Mouse (Mus musculus): ENCODE measurements around the gene Ebf1.

The Ebf1 gene

GRCm38 (mm10) chr11:44633001-44633693 lies 16.0 kb downstream of the Ebf1 start:
- TF ChIP-seq GATA4 (IDR thresholded peaks at IDR 0.05; ENCODE audit: insufficient replicate concordance, low read length), result no peak

- no peak for TF ChIP-seq GATA4 (IDR thresholded peaks at IDR 0.05; ENCODE audit: insufficient replicate concordance, low read length)
Measured at GRCm38 (mm10) chr11:44634552-44635193, 17.6 kb downstream of the Ebf1 start.

GRCm38 (mm10) chr11:44636241-44636640 lies 19.1 kb downstream of the Ebf1 start:
- no peak for TF ChIP-seq GATA4 (IDR thresholded peaks at IDR 0.05; ENCODE audit: insufficient replicate concordance, low read length)

GRCm38 (mm10) chr11:44638193-44638754 lies 21.2 kb downstream of the Ebf1 start:
- TF ChIP-seq GATA4 (IDR thresholded peaks at IDR 0.05; ENCODE audit: insufficient replicate concordance, low read length), result no peak

- no peak for TF ChIP-seq GATA4 (IDR thresholded peaks at IDR 0.05; ENCODE audit: insufficient replicate concordance, low read length)
Measured at GRCm38 (mm10) chr11:44641496-44641895, 24.4 kb downstream of the Ebf1 start.

GRCm38 (mm10) chr11:44654340-44655019 lies 37.4 kb downstream of the Ebf1 start:
- no peak for TF ChIP-seq GATA4 (IDR thresholded peaks at IDR 0.05; ENCODE audit: insufficient replicate concordance, low read length)

GRCm38 (mm10) chr11:44655468-44655867 lies 38.4 kb downstream of the Ebf1 start:
- TF ChIP-seq GATA4 (IDR thresholded peaks at IDR 0.05; ENCODE audit: insufficient replicate concordance, low read length), result no peak

GRCm38 (mm10) chr11:44656916-44657315 lies 39.8 kb downstream of the Ebf1 start:
- TF ChIP-seq GATA4 (IDR thresholded peaks at IDR 0.05; ENCODE audit: insufficient replicate concordance, low read length), result no peak

- no peak for TF ChIP-seq GATA4 (IDR thresholded peaks at IDR 0.05; ENCODE audit: insufficient replicate concordance, low read length)
Measured at GRCm38 (mm10) chr11:44657833-44658395, 40.8 kb downstream of the Ebf1 start.

GRCm38 (mm10) chr11:44661875-44662274 lies 44.8 kb downstream of the Ebf1 start:
- no peak for TF ChIP-seq GATA4 (IDR thresholded peaks at IDR 0.05; ENCODE audit: insufficient replicate concordance, low read length)

GRCm38 (mm10) chr11:44663609-44664141 lies 46.6 kb downstream of the Ebf1 start:
- TF ChIP-seq GATA4 (IDR thresholded peaks at IDR 0.05; ENCODE audit: insufficient replicate concordance, low read length), result no peak

GRCm38 (mm10) chr11:44665156-44665682 lies 48.1 kb downstream of the Ebf1 start:
- TF ChIP-seq GATA4 (IDR thresholded peaks at IDR 0.05; ENCODE audit: insufficient replicate concordance, low read length), result no peak

GRCm38 (mm10) chr11:44665741-44666531 lies 48.8 kb downstream of the Ebf1 start:
- no peak for TF ChIP-seq GATA4 (IDR thresholded peaks at IDR 0.05; ENCODE audit: insufficient replicate concordance, low read length)

GRCm38 (mm10) chr11:44666741-44667140 lies 49.6 kb downstream of the Ebf1 start:
- TF ChIP-seq GATA4 (IDR thresholded peaks at IDR 0.05; ENCODE audit: insufficient replicate concordance, low read length), result no peak
